Mouse (Mus musculus) A20 (cell line): ENCODE measurements around the gene Nrp2.

ENCODE experiments used
- DNase-seq: peaks from one replicate; pipeline ENCODE4 v3.0.0-alpha.2; 2011; ENCODE audit warnings: low read depth, low spot score

The Nrp2 gene

DNA sequence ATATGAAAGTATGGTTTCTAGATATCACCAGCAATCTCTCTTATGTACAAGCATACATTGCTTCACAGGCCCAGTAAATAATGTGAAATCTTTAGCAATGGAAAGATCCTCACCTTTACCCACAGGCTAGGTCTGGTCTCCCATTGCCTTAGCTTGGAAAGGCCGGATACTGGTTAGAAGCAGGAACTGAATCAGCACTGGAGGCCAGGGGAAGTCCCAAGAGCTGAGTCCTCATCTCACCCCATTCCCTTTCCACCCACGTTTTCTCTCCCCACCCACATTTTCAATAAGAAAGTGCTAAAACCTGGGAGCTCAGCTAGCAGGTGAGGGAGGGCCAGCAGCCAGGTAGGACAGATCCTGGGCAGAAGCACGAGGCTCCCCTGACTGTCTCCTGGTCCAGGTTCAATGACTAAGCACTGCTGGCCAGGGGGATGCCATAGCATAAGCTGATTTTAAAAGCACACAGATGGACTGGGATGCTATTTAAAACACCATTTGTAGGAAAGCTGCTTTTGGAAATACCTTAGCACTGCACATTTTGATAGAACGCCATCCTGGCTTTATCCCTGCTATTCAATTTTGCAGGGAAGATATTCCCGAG lies 47.4 kb downstream of the Nrp2 start:
- no peak for DNase-seq

GRCm38 (mm10) chr1:62751011-62752006 lies 48.2 kb downstream of the Nrp2 start:
- DNase-seq, result no peak

DNA sequence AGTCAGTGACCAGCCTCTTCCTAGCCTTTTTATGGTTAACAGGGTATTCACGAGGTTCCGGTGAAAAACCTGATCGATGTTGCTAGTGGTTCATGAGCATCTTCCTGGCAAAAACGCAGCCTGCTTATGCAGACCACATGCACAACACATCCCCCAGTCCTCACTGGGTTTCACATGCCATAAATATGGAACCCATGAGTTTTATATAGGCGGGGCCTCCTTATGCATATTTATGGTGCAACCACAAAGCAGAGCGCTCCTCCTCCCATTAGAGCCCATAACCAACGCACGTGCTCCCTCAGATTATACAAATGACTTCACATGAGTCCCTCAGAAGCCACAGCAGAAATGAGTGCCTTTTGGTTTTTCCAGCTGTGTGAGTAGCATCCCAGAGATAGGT lies 49.0 kb downstream of the Nrp2 start:
- no peak for DNase-seq

GRCm38 (mm10) chr1:62752661-62753333 lies 49.7 kb downstream of the Nrp2 start:
- DNase-seq, result no peak

- no peak for DNase-seq
Measured at GRCm38 (mm10) chr1:62754066-62754835, 51.2 kb downstream of the Nrp2 start.

DNA sequence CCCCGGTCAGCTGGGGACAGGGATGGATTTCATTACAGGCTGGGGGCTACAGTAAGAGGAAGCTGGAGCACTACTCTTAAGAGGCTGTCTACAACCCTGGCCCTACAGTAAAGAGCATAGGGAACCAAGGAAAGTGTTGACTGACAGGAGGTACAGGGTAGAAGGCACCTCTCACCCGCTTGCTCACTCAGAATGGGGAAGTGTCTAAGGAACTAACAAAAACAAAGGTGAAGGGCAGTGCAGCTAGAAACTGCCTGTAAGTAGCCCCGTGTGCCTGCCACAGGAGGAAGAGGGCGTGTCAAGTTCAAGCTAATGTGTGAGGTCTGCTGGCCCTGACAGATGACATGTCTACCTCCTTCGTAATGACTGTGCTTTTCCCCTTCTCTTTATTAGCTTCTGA lies 57.0 kb downstream of the Nrp2 start:
- DNase-seq, result peak; percentile 40

GRCm38 (mm10) chr1:62760565-62760964 lies 57.5 kb downstream of the Nrp2 start:
- DNase-seq, result no peak

- DNase-seq, result no peak
Measured at GRCm38 (mm10) chr1:62763779-62764178, 60.7 kb downstream of the Nrp2 start.

DNA sequence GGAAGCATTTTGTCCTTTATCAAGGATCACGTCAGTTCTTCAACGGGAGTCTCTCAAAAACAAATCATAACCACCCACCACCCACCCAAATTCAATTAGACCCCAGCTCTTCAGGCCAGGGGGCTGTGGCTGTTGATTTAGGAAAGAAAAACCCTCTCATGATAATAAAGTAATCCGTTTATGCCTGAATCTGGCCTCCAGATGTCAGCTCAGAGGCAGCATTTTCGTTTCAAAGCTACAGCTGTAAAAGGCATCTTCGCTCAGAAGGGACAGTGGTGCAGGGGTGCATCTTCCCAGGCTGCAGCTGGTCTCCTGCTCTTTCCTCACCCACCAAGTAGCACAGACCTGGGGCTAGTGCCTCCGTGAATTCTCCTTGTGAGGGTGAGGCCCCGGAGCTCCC lies 62.1 kb downstream of the Nrp2 start:
- DNase-seq, result no peak

GRCm38 (mm10) chr1:62766766-62767165 lies 63.7 kb downstream of the Nrp2 start:
- DNase-seq, result no peak

- DNase-seq, result no peak
Measured at GRCm38 (mm10) chr1:62767611-62768010, 64.5 kb downstream of the Nrp2 start.

DNA sequence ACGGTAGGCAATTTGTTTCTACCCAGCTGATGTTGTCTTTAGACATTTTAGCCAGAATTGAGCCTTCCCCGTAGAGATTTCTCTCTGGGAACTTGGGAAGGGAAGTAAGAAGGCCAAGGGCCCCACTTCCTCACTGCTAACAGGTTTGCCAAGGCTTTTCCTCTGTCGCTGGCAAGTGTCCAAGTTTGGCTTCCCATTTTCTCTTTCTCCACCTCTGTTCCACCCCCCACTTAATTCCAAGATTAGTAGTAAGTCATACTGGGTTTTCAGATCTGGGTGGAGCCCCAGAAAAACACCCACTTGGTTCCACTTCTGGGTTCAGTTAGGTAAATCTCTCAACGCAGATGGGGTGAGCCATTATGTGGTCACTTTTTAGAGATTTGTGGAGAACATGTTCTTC lies 67.5 kb downstream of the Nrp2 start:
- DNase-seq, result no peak

DNA sequence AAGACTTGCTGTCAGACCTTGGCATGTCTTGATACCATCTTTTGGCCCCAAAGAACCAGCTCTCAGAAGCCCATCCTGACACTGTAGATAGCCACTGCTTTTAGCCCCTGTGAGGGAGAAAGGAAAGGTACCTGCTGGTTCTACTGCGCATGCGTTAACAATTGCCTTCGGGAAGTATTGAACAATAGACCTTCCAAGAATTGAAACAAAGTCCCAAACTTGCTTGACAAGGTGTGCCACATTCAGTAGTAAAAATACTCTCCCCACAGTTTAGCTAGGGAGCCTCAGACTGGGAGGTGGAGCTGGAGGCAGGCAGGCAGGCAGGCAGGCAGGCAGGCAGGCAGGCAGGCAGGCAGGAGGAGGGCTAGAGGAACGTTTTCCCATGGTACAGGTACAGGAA lies 69.3 kb downstream of the Nrp2 start:
- DNase-seq, result no peak

GRCm38 (mm10) chr1:62773105-62773920 lies 70.2 kb downstream of the Nrp2 start:
- no peak for DNase-seq

- no peak for DNase-seq
Measured at GRCm38 (mm10) chr1:62773921-62774191, 70.8 kb downstream of the Nrp2 start.

- DNase-seq, result no peak
Measured at GRCm38 (mm10) chr1:62774288-62775218, 71.5 kb downstream of the Nrp2 start.

GRCm38 (mm10) chr1:62777320-62778235 lies 74.5 kb downstream of the Nrp2 start:
- no peak for DNase-seq

GRCm38 (mm10) chr1:62778910-62779309 lies 75.8 kb downstream of the Nrp2 start:
- no peak for DNase-seq
